Mouse (Mus musculus) hindbrain, embryonic 16.5 days (tissue): ENCODE measurements around the gene Adm2. TPM values are rescaled to one million over a fixed set of nuclear protein-coding genes. Genes with fewer than 3 reads are reported as not detected.

Experiments
- ATAC-seq: fragments of 200-750 bp; cut with Nextera tagmentation; 2 replicates; pipeline ENCODE4 v1.8.0; 2017; ENCODE audit warnings: moderate TSS enrichment, moderate library complexity
- H3K27ac ChIP-seq: fragments of 300-500 bp; sonication (generic); 2 replicates; pipeline ENCODE4 v1.5.1; 2014; ENCODE audit warnings: low read depth, mild to moderate bottlenecking, control low read depth, low read length, moderate library complexity
- H3K27me3 ChIP-seq: fragments of 300-500 bp; sonication (generic); replicated peaks from 2 replicates; pipeline ENCODE4 v1.6.1; 2014; ENCODE audit warnings: low read length; ENCODE audit not compliant: control insufficient read depth, insufficient read depth
- H3K36me3 ChIP-seq: fragments of 300-500 bp; sonication (generic); 2 replicates; pipeline ENCODE4 v1.6.1; 2014; ENCODE audit warnings: mild to moderate bottlenecking, low read length, moderate library complexity, mixed read lengths; ENCODE audit not compliant: control insufficient read depth, insufficient read depth
- H3K4me1 ChIP-seq: fragments of 300-500 bp; sonication (generic); 2 replicates; pipeline ENCODE4 v1.6.1; 2014; ENCODE audit warnings: low read depth, low read length; ENCODE audit not compliant: control insufficient read depth, insufficient read depth
- H3K4me2 ChIP-seq: fragments of 300-500 bp; sonication (generic); 2 replicates; pipeline ENCODE4 v1.6.1; 2014; ENCODE audit warnings: mild to moderate bottlenecking, low read length, control low read depth, moderate library complexity
- H3K4me3 ChIP-seq: fragments of 300-500 bp; sonication (generic); 2 replicates; pipeline ENCODE4 v1.5.1; 2014; ENCODE audit warnings: mild to moderate bottlenecking, low read length, control low read depth, moderate library complexity
- H3K9ac ChIP-seq: fragments of 300-500 bp; sonication (generic); 2 replicates; pipeline ENCODE4 v1.6.1; 2014; ENCODE audit warnings: low read depth, mild to moderate bottlenecking, control low read depth, low read length, moderate library complexity
- H3K9me3 ChIP-seq: fragments of 300-500 bp; sonication (generic); 2 replicates; pipeline ENCODE4 v1.6.1; 2014; ENCODE audit warnings: mild to moderate bottlenecking, low read length, moderate library complexity; ENCODE audit not compliant: control insufficient read depth
- WGBS: fragments of 180-500 bp; shearing (Covaris S2); extraction: QIAGEN DNeasy Blood & Tissue Kit; methylation state at CpG from one replicate; pipeline ENCODE4 v1.1.7; 2014; 5-methylcytosine and 5-hydroxymethylcytosine counted together
- polyA plus RNA-seq: library from polyadenylated mRNA; unstranded; fragments of >200 nt; fragmentation: Nextera tagmentation; extraction: Ambion mirVana; gene quantifications from 2 replicates; pipeline ENCODE4 v1.2.1, GENCODE M21; 2015

Adm2 gene
- not detected in 2 replicates for polyA plus RNA-seq

DNA sequence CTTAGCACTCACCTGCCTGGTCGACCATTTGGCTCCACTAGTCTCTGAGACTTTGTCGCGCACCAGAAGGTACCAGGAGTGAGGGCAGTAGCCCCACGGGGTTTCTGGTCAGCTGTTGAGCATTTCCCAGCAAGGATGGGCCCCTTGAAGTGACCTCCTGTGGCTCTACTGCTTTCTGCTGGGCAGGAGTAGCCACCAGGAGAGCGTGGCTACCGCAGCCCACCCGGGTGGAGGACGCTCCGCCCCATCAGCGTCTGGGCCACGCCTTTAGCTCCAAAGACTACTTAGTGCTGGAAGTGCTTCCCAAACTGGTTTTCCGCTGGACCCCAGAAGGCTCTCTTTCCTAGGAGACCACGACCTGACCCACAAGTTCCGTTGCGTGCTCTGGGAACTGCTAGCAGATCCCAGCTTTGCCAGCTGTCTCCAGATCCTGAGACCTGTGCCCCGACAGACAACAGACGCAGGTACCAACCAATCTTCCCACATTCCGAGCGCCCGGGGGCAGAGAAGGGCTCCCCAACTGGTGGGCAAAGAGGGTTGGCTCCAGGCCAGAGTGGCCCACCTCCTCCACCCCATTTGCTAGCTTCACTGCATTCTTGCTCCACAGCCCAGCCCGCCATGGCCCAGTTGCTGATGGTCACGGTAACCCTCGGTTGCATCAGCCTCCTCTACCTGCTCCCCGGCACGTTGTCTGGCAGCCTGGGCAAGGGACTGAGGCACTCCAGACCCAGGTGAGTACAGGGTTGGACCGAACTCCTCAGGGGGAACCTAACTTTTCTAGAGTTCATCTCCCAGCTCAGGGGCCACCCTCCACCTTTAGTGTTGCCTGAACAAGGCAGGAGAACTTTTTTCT lies at the start of gene Adm2:
Gene Adm2, plus strand, starts transcription at position 51 of the 853 bp plus-strand sequence.
- peak within 1 kb of the TSS; percentile 31 for H3K4me2 ChIP-seq
- no peak within 1 kb of the TSS for H3K4me3 ChIP-seq

DNA sequence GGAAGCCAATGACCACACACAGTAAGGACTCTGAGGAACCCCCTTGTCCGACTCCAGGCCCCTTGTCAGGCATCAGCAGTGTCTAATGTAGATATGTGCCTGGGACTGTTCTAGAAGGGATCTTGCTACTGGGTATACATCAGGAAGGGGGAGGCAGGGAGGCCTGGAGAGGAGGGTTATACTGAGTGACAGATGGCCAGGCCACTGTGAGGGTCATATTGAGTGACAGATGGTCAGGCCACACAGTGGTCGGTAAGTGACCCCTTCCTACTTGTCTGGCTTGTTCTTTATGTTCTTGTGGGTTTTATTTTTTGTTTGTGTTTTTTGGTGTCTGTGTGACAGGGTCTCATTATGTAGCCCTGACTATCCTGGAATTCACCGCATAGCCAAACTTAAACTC lies 47.0 kb upstream of the Adm2 start:
- no peak overlapping the region for H3K9ac ChIP-seq
- H3K4me2 ChIP-seq: no peak overlapping the region
- H3K36me3 ChIP-seq: peaks cover 49% of the 10 kb centered on the region
- no peaks in the 10 kb centered on the region for H3K4me1 ChIP-seq
- H3K27me3 ChIP-seq: no peaks in the 10 kb centered on the region
- H3K4me3 ChIP-seq: no peak overlapping the region
- ATAC-seq: no peak
- no peak overlapping the region for H3K27ac ChIP-seq
- 59% methylated on average over 3 of the region's 3 CpGs for WGBS
- H3K9me3 ChIP-seq: no peaks in the 10 kb centered on the region

More for the DNA sequence above, at the start of gene Adm2:
- H3K9ac ChIP-seq: no peak within 1 kb of the TSS
- no peak for ATAC-seq
- H3K36me3 ChIP-seq: no peaks in the 10 kb centered on the region
- 0 out of 2 replicates have a peak, but pooled peaks cover 2% of the 10 kb centered on the region for H3K27me3 ChIP-seq
- WGBS: 10% methylated on average over 26 of the region's 26 CpGs
- H3K27ac ChIP-seq: no peak within 1 kb of the TSS
- no peaks in the 10 kb centered on the region for H3K4me1 ChIP-seq
- H3K9me3 ChIP-seq: no peaks in the 10 kb centered on the region

DNA sequence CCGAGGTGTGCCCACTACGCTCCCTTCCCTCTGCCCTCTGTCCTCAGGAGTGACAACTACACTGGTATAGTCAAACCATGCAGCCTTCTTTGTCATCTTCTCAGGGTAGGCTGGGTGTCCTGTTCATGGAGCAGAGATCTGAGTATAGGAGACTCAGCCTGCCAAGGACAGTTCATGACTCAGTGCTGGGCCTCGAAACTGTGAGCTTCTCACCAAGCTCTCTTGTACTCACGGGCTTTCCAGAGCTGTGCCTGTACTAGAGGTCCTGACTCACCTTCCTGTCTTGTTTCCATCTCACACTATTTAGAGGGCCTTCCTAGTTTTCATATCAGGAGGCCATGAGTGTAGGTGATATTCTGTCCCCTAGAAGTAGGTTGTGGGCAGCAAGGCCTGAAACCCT lies 45.2 kb upstream of the Adm2 start:
- WGBS: 94% methylated on average over 4 of the region's 4 CpGs
- no peak overlapping the region for H3K4me2 ChIP-seq
- no peaks in the 10 kb centered on the region for H3K4me1 ChIP-seq
- no peaks in the 10 kb centered on the region for H3K9me3 ChIP-seq
- peaks cover 57% of the 10 kb centered on the region for H3K36me3 ChIP-seq
- no peak overlapping the region for H3K27ac ChIP-seq
- ATAC-seq: no peak
- no peak overlapping the region for H3K9ac ChIP-seq
- no peak overlapping the region for H3K4me3 ChIP-seq
- no peaks in the 10 kb centered on the region for H3K27me3 ChIP-seq

DNA sequence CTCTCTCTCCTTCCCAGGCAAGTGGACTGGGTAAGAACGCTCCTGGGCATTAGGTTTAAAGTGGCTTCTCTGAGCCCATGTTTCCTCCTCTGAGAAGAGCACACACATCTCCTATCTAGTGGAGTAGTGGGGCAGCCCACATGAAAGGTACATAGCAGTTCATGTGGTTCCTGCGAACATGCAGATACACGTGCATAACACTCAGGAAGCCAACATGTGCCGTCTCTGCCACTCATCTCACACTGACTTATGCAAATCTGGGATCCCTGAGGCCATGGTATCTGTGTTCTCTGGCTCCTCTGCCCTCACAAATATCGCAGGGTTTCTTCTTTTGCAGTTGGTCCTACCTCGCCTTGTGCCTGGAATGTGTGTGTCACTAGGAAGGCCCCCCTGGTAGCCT lies 40.0 kb upstream of the Adm2 start:
- peaks cover 54% of the 10 kb centered on the region for H3K36me3 ChIP-seq
- H3K9ac ChIP-seq: no peak overlapping the region
- H3K4me1 ChIP-seq: no peaks in the 10 kb centered on the region
- no peak overlapping the region for H3K4me2 ChIP-seq
- H3K27ac ChIP-seq: 0 out of 2 replicates have a peak overlapping the region, but pooled peaks have one; percentile 21
- H3K9me3 ChIP-seq: no peaks in the 10 kb centered on the region
- 86% methylated on average over 6 of the region's 6 CpGs for WGBS
- H3K27me3 ChIP-seq: no peaks in the 10 kb centered on the region
- no peak for ATAC-seq
- no peak overlapping the region for H3K4me3 ChIP-seq

DNA sequence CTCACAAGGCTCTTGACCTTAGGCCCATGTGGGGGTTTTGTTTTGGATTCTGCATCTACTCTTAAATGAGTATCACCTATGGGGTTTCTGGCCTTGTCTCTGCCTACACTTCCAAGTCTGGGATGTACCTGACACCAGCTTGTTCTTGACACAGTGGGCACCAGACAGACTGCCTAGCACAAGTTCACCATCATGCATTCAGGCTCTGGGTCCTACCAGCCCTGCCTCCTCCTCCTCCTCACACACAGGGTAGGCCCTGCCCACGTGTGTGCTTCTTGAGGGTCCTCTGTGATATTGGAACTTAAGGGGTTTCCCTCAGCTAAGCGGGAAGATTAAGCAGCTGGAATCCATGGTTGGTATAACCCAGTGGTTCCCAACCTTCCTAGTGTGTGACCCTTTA lies 38.4 kb upstream of the Adm2 start:
- Histone ChIP-seq H3K36me3 (peaks cover 53% of the 10 kb centered on the region), H3K4me3 (no peak overlapping the region), H3K27ac (no peak overlapping the region), H3K9me3 (no peaks in the 10 kb centered on the region), H3K4me2 (no peak overlapping the region), H3K4me1 (no peaks in the 10 kb centered on the region), H3K9ac (no peak overlapping the region), H3K27me3 (no peaks in the 10 kb centered on the region)
- 88% methylated on average over 2 of the region's 2 CpGs for WGBS
- no peak for ATAC-seq

DNA sequence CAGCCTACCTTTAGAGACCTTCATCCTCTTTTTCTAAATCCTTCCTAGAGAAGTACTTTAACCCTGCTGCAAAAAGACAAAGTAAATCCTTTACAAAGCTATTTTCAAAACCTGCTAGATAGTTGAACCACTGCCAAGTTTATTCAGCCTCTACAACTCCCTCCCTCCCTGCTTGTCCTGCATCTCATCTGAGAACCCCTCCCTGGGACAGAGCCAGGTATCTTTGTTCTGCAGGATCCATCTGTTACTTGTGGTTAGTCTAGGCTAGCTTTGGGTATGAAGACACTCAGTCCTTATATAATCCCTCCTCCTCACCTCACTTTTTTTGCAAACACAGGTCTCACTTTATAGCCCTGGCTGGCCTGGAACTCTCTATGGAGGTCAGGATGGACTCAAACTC lies 37.5 kb upstream of the Adm2 start:
- Histone ChIP-seq H3K27me3 (no peaks in the 10 kb centered on the region), H3K9ac (no peak overlapping the region), H3K27ac (no peak overlapping the region), H3K9me3 (no peaks in the 10 kb centered on the region), H3K4me1 (no peaks in the 10 kb centered on the region), H3K4me3 (no peak overlapping the region), H3K4me2 (no peak overlapping the region), H3K36me3 (peaks cover 52% of the 10 kb centered on the region)
- no peak for ATAC-seq

DNA sequence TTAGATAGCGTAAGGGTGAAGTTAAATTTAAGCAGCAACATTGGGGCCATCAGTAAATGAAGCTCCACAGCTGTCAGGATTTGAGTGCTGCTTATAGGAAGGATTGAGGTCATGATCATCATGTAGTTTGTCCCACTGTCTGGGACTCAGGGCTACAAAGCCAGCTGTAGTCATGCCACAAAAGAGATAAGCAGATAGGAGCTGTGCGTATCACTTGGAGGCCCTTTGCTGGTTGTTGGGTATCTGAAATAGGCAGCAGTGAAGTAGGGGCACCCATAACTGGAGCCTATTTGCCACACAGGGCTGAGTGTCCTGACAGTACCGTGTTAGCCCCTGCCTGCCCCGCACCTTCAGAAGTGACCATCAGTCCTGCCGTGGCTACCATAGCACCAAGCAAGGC lies 37.0 kb upstream of the Adm2 start:
- Histone ChIP-seq H3K4me3 (no peak overlapping the region), H3K9ac (no peak overlapping the region), H3K4me1 (no peaks in the 10 kb centered on the region), H3K36me3 (peaks cover 49% of the 10 kb centered on the region), H3K4me2 (no peak overlapping the region), H3K9me3 (no peaks in the 10 kb centered on the region), H3K27me3 (no peaks in the 10 kb centered on the region), H3K27ac (no peak overlapping the region)
- 98% methylated on average over 5 of the region's 5 CpGs for WGBS
- no peak for ATAC-seq

DNA sequence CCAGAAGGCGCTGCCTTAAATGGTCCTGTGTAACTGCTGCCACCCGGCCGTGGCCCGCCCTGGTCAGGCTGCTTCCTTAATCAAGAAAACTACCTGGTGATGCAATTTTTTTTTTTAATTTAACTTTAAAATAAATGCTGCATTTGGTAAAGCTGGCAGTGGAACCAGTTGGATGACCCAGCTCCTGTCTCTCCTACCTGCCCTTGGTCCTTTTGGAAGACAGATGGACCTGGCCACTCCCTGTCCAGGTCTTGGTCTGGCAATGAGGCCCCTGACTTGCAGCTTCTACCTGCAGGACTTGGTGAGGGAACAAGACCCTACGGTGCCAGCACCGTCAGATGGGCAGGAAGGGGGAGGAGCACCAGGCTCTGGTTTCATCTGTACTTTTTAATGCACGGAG lies 36.4 kb upstream of the Adm2 start:
- no peak overlapping the region for H3K4me2 ChIP-seq
- H3K27ac ChIP-seq: no peak overlapping the region
- 85% methylated on average over 7 of the region's 7 CpGs for WGBS
- H3K36me3 ChIP-seq: peaks cover 51% of the 10 kb centered on the region
- no peak overlapping the region for H3K4me3 ChIP-seq
- H3K27me3 ChIP-seq: no peaks in the 10 kb centered on the region
- ATAC-seq: no peak
- no peaks in the 10 kb centered on the region for H3K9me3 ChIP-seq
- H3K4me1 ChIP-seq: no peaks in the 10 kb centered on the region
- H3K9ac ChIP-seq: no peak overlapping the region

DNA sequence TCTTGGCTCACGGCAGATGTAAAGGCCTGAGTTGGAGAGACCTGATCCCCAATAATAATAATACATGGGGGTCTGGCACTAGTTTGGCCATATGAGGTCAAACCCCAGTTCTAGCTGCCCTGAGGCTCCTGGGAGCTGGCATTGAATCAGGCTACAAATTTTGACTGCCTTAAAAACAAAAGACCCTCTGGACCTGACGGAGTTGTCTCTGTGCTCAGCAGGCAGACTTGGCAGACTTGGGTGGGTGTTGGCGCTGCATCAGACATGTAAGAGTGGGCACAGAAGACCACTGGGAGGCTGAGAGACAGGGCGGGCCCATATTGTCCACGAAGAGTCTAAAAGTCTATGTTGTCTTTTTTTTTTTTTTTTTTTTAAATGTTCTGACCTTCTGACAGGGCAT lies 35.9 kb upstream of the Adm2 start:
- Histone ChIP-seq H3K27ac (no peak overlapping the region), H3K9ac (no peak overlapping the region), H3K36me3 (peaks cover 53% of the 10 kb centered on the region), H3K9me3 (no peaks in the 10 kb centered on the region), H3K4me2 (no peak overlapping the region), H3K27me3 (no peaks in the 10 kb centered on the region), H3K4me1 (no peaks in the 10 kb centered on the region), H3K4me3 (no peak overlapping the region)
- WGBS: 78% methylated on average over 5 of the region's 5 CpGs
- ATAC-seq: no peak
